Mouse (Mus musculus) liver, embryonic 16.5 days (tissue): ENCODE results near the gene Clec1a. TPM values are rescaled to one million over a fixed set of nuclear protein-coding genes. Genes with fewer than 3 reads are reported as not detected.

ENCODE experiments used
- ATAC-seq: fragments of 200-750 bp; cut with Nextera tagmentation; 2 replicates; pipeline ENCODE4 v1.8.0; 2017; ENCODE audit warnings: low read depth, mild to moderate bottlenecking, moderate number of reproducible peaks, moderate library complexity
- H3K27ac ChIP-seq: fragments of 300-500 bp; sonication (generic); 2 replicates; pipeline ENCODE4 v1.5.1; 2014; ENCODE audit warnings: mild to moderate bottlenecking, low read length
- H3K27me3 ChIP-seq: fragments of 300-500 bp; sonication (generic); 2 replicates; pipeline ENCODE4 v1.6.1; 2014; ENCODE audit warnings: low read depth, low read length, mixed read lengths; ENCODE audit not compliant: control insufficient read depth, insufficient read depth
- H3K36me3 ChIP-seq: fragments of 300-500 bp; sonication (generic); 2 replicates; pipeline ENCODE4 v1.6.1; 2014; ENCODE audit warnings: mild to moderate bottlenecking; ENCODE audit not compliant: control insufficient read depth, insufficient read depth
- H3K4me1 ChIP-seq: fragments of 300-500 bp; sonication (generic); 2 replicates; pipeline ENCODE4 v1.6.1; 2014; ENCODE audit warnings: low read depth, low read length, mixed read lengths; ENCODE audit not compliant: control insufficient read depth
- H3K4me2 ChIP-seq: fragments of 300-500 bp; sonication (generic); 2 replicates; pipeline ENCODE4 v1.6.1; 2014; ENCODE audit warnings: low read depth, low read length, mixed read lengths
- H3K4me3 ChIP-seq: fragments of 300-500 bp; sonication (generic); 2 replicates; pipeline ENCODE4 v1.5.1; 2014; ENCODE audit warnings: low read depth, mild to moderate bottlenecking, low read length
- H3K9ac ChIP-seq: fragments of 300-500 bp; sonication (generic); 2 replicates; pipeline ENCODE4 v1.6.1; 2014; ENCODE audit warnings: low read depth, low read length
- H3K9me3 ChIP-seq: fragments of 300-500 bp; sonication (generic); replicated peaks from 2 replicates; pipeline ENCODE4 v1.6.1; 2016; ENCODE audit warnings: low read length; ENCODE audit not compliant: control insufficient read depth
- WGBS: fragments of 180-500 bp; shearing (Covaris S2); extraction: QIAGEN DNeasy Blood & Tissue Kit; methylation state at CpG from one replicate; pipeline ENCODE4 v1.1.7; 2014; ENCODE audit not compliant: insufficient replicate concordance; 5-methylcytosine and 5-hydroxymethylcytosine counted together
- polyA plus RNA-seq: library from polyadenylated mRNA; unstranded; fragments of >200 nt; fragmentation: Nextera tagmentation; extraction: Ambion mirVana; gene quantifications from 2 replicates; pipeline ENCODE4 v1.2.1, GENCODE M21; 2015

Clec1a gene
- polyA plus RNA-seq, 1 experiment from 2014 or later, result 0.21 TPM

GRCm38 (mm10) chr6:129449743-129450142, 2.1 kb downstream of the Clec1a start:
- Histone ChIP-seq H3K4me1 (no peaks in the 10 kb centered on the region), H3K36me3 (no peaks in the 10 kb centered on the region), H3K27me3 (no peaks in the 10 kb centered on the region), H3K9me3 (no peaks in the 10 kb centered on the region), H3K4me2 (no peak overlapping the region), H3K9ac (no peak overlapping the region), H3K27ac (no peak overlapping the region), H3K4me3 (no peak overlapping the region)
- 61% methylated on average over 6 of the region's 6 CpGs for WGBS
- no peak for ATAC-seq

- Histone ChIP-seq H3K4me2 (no peak overlapping the region), H3K4me1 (no peaks in the 10 kb centered on the region), H3K4me3 (no peak overlapping the region), H3K36me3 (no peaks in the 10 kb centered on the region), H3K9me3 (no peaks in the 10 kb centered on the region), H3K27me3 (no peaks in the 10 kb centered on the region), H3K9ac (no peak overlapping the region), H3K27ac (no peak overlapping the region)
- WGBS, result 61% methylated on average over 2 of the region's 2 CpGs
- ATAC-seq, result no peak
Measured at GRCm38 (mm10) chr6:129438033-129438432, 13.8 kb downstream of the Clec1a start.

- Histone ChIP-seq H3K4me2 (no peak overlapping the region), H3K36me3 (no peaks in the 10 kb centered on the region), H3K4me3 (no peak overlapping the region), H3K9ac (no peak overlapping the region), H3K9me3 (no peaks in the 10 kb centered on the region), H3K27ac (no peak overlapping the region), H3K27me3 (no peaks in the 10 kb centered on the region), H3K4me1 (no peaks in the 10 kb centered on the region)
- no peak for ATAC-seq
- WGBS, result 57% methylated on average over 3 of the region's 3 CpGs
Measured at GRCm38 (mm10) chr6:129436025-129436424, 15.8 kb downstream of the Clec1a start.

- ATAC-seq, result no peak
- no peak overlapping the region for H3K4me2 ChIP-seq
- no peak overlapping the region for H3K4me3 ChIP-seq
- WGBS, result 28% methylated on average over 5 of the region's 5 CpGs
- no peaks in the 10 kb centered on the region for H3K27me3 ChIP-seq
- no peaks in the 10 kb centered on the region for H3K4me1 ChIP-seq
- H3K27ac ChIP-seq, result no peak overlapping the region
- no peaks in the 10 kb centered on the region for H3K36me3 ChIP-seq
- H3K9ac ChIP-seq, result no peak overlapping the region
- no peaks in the 10 kb centered on the region for H3K9me3 ChIP-seq
Measured at GRCm38 (mm10) chr6:129434239-129434638, 17.6 kb downstream of the Clec1a start.

GRCm38 (mm10) chr6:129427281-129427680, 24.5 kb downstream of the Clec1a start:
- Histone ChIP-seq H3K27ac (no peak overlapping the region), H3K4me1 (peaks cover 2% of the 10 kb centered on the region), H3K9ac (no peak overlapping the region), H3K27me3 (no peaks in the 10 kb centered on the region), H3K4me2 (no peak overlapping the region), H3K9me3 (no peaks in the 10 kb centered on the region), H3K36me3 (no peaks in the 10 kb centered on the region), H3K4me3 (no peak overlapping the region)
- no peak for ATAC-seq
- 36% methylated on average over 4 of the region's 4 CpGs for WGBS

- Histone ChIP-seq H3K4me1 (peaks cover 2% of the 10 kb centered on the region), H3K27ac (no peak overlapping the region), H3K4me3 (no peak overlapping the region), H3K36me3 (no peaks in the 10 kb centered on the region), H3K9ac (no peak overlapping the region), H3K27me3 (no peaks in the 10 kb centered on the region), H3K9me3 (no peaks in the 10 kb centered on the region), H3K4me2 (no peak overlapping the region)
- ATAC-seq, result peak; percentile 19; the same call in 1 of the 2 replicates
- 9% methylated on average over 5 of the region's 5 CpGs for WGBS
Measured at GRCm38 (mm10) chr6:129425812-129426211, 26.0 kb downstream of the Clec1a start.

GRCm38 (mm10) chr6:129425217-129425616, 26.6 kb downstream of the Clec1a start:
- H3K4me2 ChIP-seq, result no peak overlapping the region
- no peaks in the 10 kb centered on the region for H3K9me3 ChIP-seq
- H3K4me1 ChIP-seq, result peaks cover 2% of the 10 kb centered on the region
- no peak overlapping the region for H3K4me3 ChIP-seq
- no peak overlapping the region for H3K9ac ChIP-seq
- ATAC-seq, result peak; percentile 33; the same call in 1 of the 2 replicates
- H3K27ac ChIP-seq, result no peak overlapping the region
- no peaks in the 10 kb centered on the region for H3K27me3 ChIP-seq
- H3K36me3 ChIP-seq, result no peaks in the 10 kb centered on the region
- 12% methylated on average over 5 of the region's 5 CpGs for whole genome bisulfite sequencing

GRCm38 (mm10) chr6:129423734-129424072, 28.1 kb downstream of the Clec1a start:
- Histone ChIP-seq H3K4me3 (no peak overlapping the region), H3K27me3 (no peaks in the 10 kb centered on the region), H3K27ac (no peak overlapping the region), H3K4me2 (no peak overlapping the region), H3K36me3 (no peaks in the 10 kb centered on the region), H3K9ac (no peak overlapping the region), H3K4me1 (peaks cover 2% of the 10 kb centered on the region), H3K9me3 (no peaks in the 10 kb centered on the region)
- peak; percentile 70 for ATAC-seq
- 4% methylated on average over 1 of the region's 1 CpGs for WGBS

- Histone ChIP-seq H3K4me1 (peaks cover 2% of the 10 kb centered on the region), H3K4me2 (no peak overlapping the region), H3K9ac (no peak overlapping the region), H3K4me3 (no peak overlapping the region), H3K9me3 (no peaks in the 10 kb centered on the region), H3K36me3 (no peaks in the 10 kb centered on the region), H3K27me3 (no peaks in the 10 kb centered on the region), H3K27ac (no peak overlapping the region)
- ATAC-seq, result no peak
- 62% methylated on average over 4 of the region's 4 CpGs for WGBS
Measured at GRCm38 (mm10) chr6:129423040-129423733, 28.6 kb downstream of the Clec1a start.
